Mouse (Mus musculus) embryonic facial prominence, embryonic 12.5 days (tissue): ENCODE data around the gene Peli1. TPM values are rescaled to one million over a fixed set of nuclear protein-coding genes. Genes with fewer than 3 reads are reported as not detected.
A peak's percentile ranks its signal among the peaks of the same experiment; 100 is the strongest.

Source experiments
- ATAC-seq: fragments of 200-750 bp; cut with Nextera tagmentation; 2 replicates; pipeline ENCODE4 v1.8.0; 2017; ENCODE audit not compliant: insufficient number of reproducible peaks, insufficient read depth, low FRiP score, low TSS enrichment
- H3K27ac ChIP-seq: fragments of 300-500 bp; sonication (generic); 2 replicates; pipeline ENCODE4 v1.5.1; 2016; ENCODE audit warnings: mild to moderate bottlenecking
- H3K27me3 ChIP-seq: fragments of 300-500 bp; sonication (generic); 2 replicates; pipeline ENCODE4 v1.6.1; 2016; ENCODE audit warnings: mild to moderate bottlenecking, moderate library complexity
- H3K36me3 ChIP-seq: fragments of 300-500 bp; sonication (generic); 2 replicates; pipeline ENCODE4 v1.6.1; 2016; ENCODE audit warnings: mild to moderate bottlenecking
- H3K4me1 ChIP-seq: fragments of 300-500 bp; sonication (generic); 2 replicates; pipeline ENCODE4 v1.6.1; 2016
- H3K4me2 ChIP-seq: fragments of 300-500 bp; sonication (generic); replicated peaks from 2 replicates; pipeline ENCODE4 v1.6.1; 2016; ENCODE audit warnings: mild to moderate bottlenecking, moderate library complexity
- H3K4me3 ChIP-seq: fragments of 300-500 bp; sonication (generic); 2 replicates; pipeline ENCODE4 v1.5.1; 2016; ENCODE audit warnings: mild to moderate bottlenecking
- H3K9ac ChIP-seq: fragments of 300-500 bp; sonication (generic); 2 replicates; pipeline ENCODE4 v1.6.1; 2016; ENCODE audit warnings: mild to moderate bottlenecking, moderate library complexity
- H3K9me3 ChIP-seq: fragments of 300-500 bp; sonication (generic); 2 replicates; pipeline ENCODE4 v1.6.1; 2016; ENCODE audit warnings: mild to moderate bottlenecking, moderate library complexity
- WGBS: fragments of 180-500 bp; shearing (Covaris S2); methylation state at CpG from one replicate; pipeline ENCODE4 v1.1.7; 2016; 5-methylcytosine and 5-hydroxymethylcytosine counted together
- polyA plus RNA-seq: library from polyadenylated mRNA; unstranded; fragments of >200 nt; fragmentation: Nextera tagmentation; extraction: Ambion mirVana; gene quantifications from 2 replicates; pipeline ENCODE4 v1.2.1, GENCODE M21; 2016

The Peli1 gene
- polyA plus RNA-seq = 64.8 and 65.5 TPM in 2 replicates

- Histone ChIP-seq H3K27ac (peak within 1 kb of the TSS; percentile 100), H3K27me3 (no peaks in the 10 kb centered on the region), H3K4me2 (peak within 1 kb of the TSS; percentile 61), H3K4me1 (peaks cover 11% of the 10 kb centered on the region), H3K9me3 (no peaks in the 10 kb centered on the region), H3K36me3 (no peaks in the 10 kb centered on the region), H3K9ac (peak within 1 kb of the TSS; percentile 99), H3K4me3 (peak within 1 kb of the TSS; percentile 95)
- under 1% methylated on average over 24 of the region's 24 CpGs for WGBS
- peak; percentile 100 for ATAC-seq
Observed at GRCm38 (mm10) chr11:21091067-21091427, at the start of gene Peli1. Gene Peli1, plus strand, starts transcription at chr11:21091291.

- no peaks in the 10 kb centered on the region for H3K4me1 ChIP-seq
- WGBS = 91% methylated on average over 5 of the region's 5 CpGs
- H3K9ac ChIP-seq = no peak overlapping the region
- no peak overlapping the region for H3K27ac ChIP-seq
- no peaks in the 10 kb centered on the region for H3K36me3 ChIP-seq
- no peaks in the 10 kb centered on the region for H3K27me3 ChIP-seq
- no peak for ATAC-seq
- no peak overlapping the region for H3K4me3 ChIP-seq
- no peaks in the 10 kb centered on the region for H3K9me3 ChIP-seq
- no peak overlapping the region for H3K4me2 ChIP-seq
Observed at GRCm38 (mm10) chr11:21042590-21042989, 48.5 kb upstream of the Peli1 start.

GRCm38 (mm10) chr11:21046188-21046587, 44.9 kb upstream of the Peli1 start:
- Histone ChIP-seq H3K36me3 (no peaks in the 10 kb centered on the region), H3K4me3 (no peak overlapping the region), H3K27ac (no peak overlapping the region), H3K27me3 (no peaks in the 10 kb centered on the region), H3K4me1 (no peaks in the 10 kb centered on the region), H3K9me3 (no peaks in the 10 kb centered on the region), H3K4me2 (no peak overlapping the region), H3K9ac (no peak overlapping the region)
- ATAC-seq = no peak
- 89% methylated on average over 2 of the region's 2 CpGs for WGBS

- Histone ChIP-seq H3K27me3 (no peaks in the 10 kb centered on the region), H3K4me2 (no peak overlapping the region), H3K4me1 (no peaks in the 10 kb centered on the region), H3K4me3 (no peak overlapping the region), H3K36me3 (no peaks in the 10 kb centered on the region), H3K9me3 (no peaks in the 10 kb centered on the region), H3K9ac (no peak overlapping the region), H3K27ac (no peak overlapping the region)
- ATAC-seq = no peak
- 77% methylated on average over 2 of the region's 2 CpGs for WGBS
Observed at GRCm38 (mm10) chr11:21047921-21048320, 43.2 kb upstream of the Peli1 start.

GRCm38 (mm10) chr11:21051716-21052115, 39.4 kb upstream of the Peli1 start:
- Histone ChIP-seq H3K36me3 (no peaks in the 10 kb centered on the region), H3K27ac (no peak overlapping the region), H3K4me1 (no peaks in the 10 kb centered on the region), H3K9ac (no peak overlapping the region), H3K27me3 (no peaks in the 10 kb centered on the region), H3K9me3 (no peaks in the 10 kb centered on the region), H3K4me2 (no peak overlapping the region), H3K4me3 (no peak overlapping the region)
- ATAC-seq = no peak
- 83% methylated on average over 9 of the region's 9 CpGs for WGBS

- Histone ChIP-seq H3K4me1 (no peaks in the 10 kb centered on the region), H3K9ac (no peak overlapping the region), H3K4me2 (no peak overlapping the region), H3K36me3 (no peaks in the 10 kb centered on the region), H3K9me3 (no peaks in the 10 kb centered on the region), H3K4me3 (no peak overlapping the region), H3K27ac (no peak overlapping the region), H3K27me3 (no peaks in the 10 kb centered on the region)
- ATAC-seq = no peak
Observed at GRCm38 (mm10) chr11:21054587-21054986, 36.5 kb upstream of the Peli1 start.

GRCm38 (mm10) chr11:21056109-21056850, 34.8 kb upstream of the Peli1 start:
- Histone ChIP-seq H3K4me3 (no peak overlapping the region), H3K9me3 (no peaks in the 10 kb centered on the region), H3K4me2 (no peak overlapping the region), H3K36me3 (no peaks in the 10 kb centered on the region), H3K27ac (no peak overlapping the region), H3K9ac (no peak overlapping the region), H3K4me1 (no peaks in the 10 kb centered on the region), H3K27me3 (no peaks in the 10 kb centered on the region)
- no peak for ATAC-seq
- WGBS = 82% methylated on average over 13 of the region's 13 CpGs

GRCm38 (mm10) chr11:21057511-21058414, 33.3 kb upstream of the Peli1 start:
- no peaks in the 10 kb centered on the region for H3K36me3 ChIP-seq
- H3K4me1 ChIP-seq = no peaks in the 10 kb centered on the region
- no peaks in the 10 kb centered on the region for H3K9me3 ChIP-seq
- H3K27ac ChIP-seq = no peak overlapping the region
- ATAC-seq = no peak
- 76% methylated on average over 17 of the region's 17 CpGs for WGBS
- H3K27me3 ChIP-seq = no peaks in the 10 kb centered on the region
- no peak overlapping the region for H3K9ac ChIP-seq
- no peak overlapping the region for H3K4me2 ChIP-seq
- H3K4me3 ChIP-seq = no peak overlapping the region

- Histone ChIP-seq H3K36me3 (no peaks in the 10 kb centered on the region), H3K9me3 (no peaks in the 10 kb centered on the region), H3K27ac (no peak overlapping the region), H3K27me3 (no peaks in the 10 kb centered on the region), H3K4me2 (no peak overlapping the region), H3K9ac (no peak overlapping the region), H3K4me1 (no peaks in the 10 kb centered on the region), H3K4me3 (no peak overlapping the region)
- WGBS = 84% methylated on average over 5 of the region's 5 CpGs
- no peak for ATAC-seq
Observed at GRCm38 (mm10) chr11:21058415-21058781, 32.7 kb upstream of the Peli1 start.

- 66% methylated on average over 7 of the region's 7 CpGs for WGBS
- Histone ChIP-seq H3K9me3 (no peaks in the 10 kb centered on the region), H3K4me1 (no peaks in the 10 kb centered on the region), H3K36me3 (no peaks in the 10 kb centered on the region), H3K9ac (no peak overlapping the region), H3K4me3 (no peak overlapping the region), H3K27me3 (no peaks in the 10 kb centered on the region), H3K27ac (no peak overlapping the region), H3K4me2 (no peak overlapping the region)
- ATAC-seq = no peak
Observed at GRCm38 (mm10) chr11:21060386-21061074, 30.6 kb upstream of the Peli1 start.

GRCm38 (mm10) chr11:21061075-21061403, 30.1 kb upstream of the Peli1 start:
- no peak for ATAC-seq
- no peaks in the 10 kb centered on the region for H3K27me3 ChIP-seq
- no peak overlapping the region for H3K4me2 ChIP-seq
- 79% methylated on average over 8 of the region's 8 CpGs for WGBS
- no peaks in the 10 kb centered on the region for H3K4me1 ChIP-seq
- no peak overlapping the region for H3K27ac ChIP-seq
- no peaks in the 10 kb centered on the region for H3K36me3 ChIP-seq
- no peaks in the 10 kb centered on the region for H3K9me3 ChIP-seq
- H3K4me3 ChIP-seq = no peak overlapping the region
- H3K9ac ChIP-seq = no peak overlapping the region

- H3K4me1 ChIP-seq = no peaks in the 10 kb centered on the region
- no peak overlapping the region for H3K27ac ChIP-seq
- ATAC-seq = no peak
- H3K36me3 ChIP-seq = no peaks in the 10 kb centered on the region
- H3K4me2 ChIP-seq = no peak overlapping the region
- H3K4me3 ChIP-seq = no peak overlapping the region
- 91% methylated on average over 8 of the region's 8 CpGs for WGBS
- H3K9me3 ChIP-seq = no peaks in the 10 kb centered on the region
- no peak overlapping the region for H3K9ac ChIP-seq
- H3K27me3 ChIP-seq = no peaks in the 10 kb centered on the region
Observed at GRCm38 (mm10) chr11:21061431-21061830, 29.7 kb upstream of the Peli1 start.
